Mouse (Mus musculus): ENCODE measurements around the gene Ccr10.

DNA sequence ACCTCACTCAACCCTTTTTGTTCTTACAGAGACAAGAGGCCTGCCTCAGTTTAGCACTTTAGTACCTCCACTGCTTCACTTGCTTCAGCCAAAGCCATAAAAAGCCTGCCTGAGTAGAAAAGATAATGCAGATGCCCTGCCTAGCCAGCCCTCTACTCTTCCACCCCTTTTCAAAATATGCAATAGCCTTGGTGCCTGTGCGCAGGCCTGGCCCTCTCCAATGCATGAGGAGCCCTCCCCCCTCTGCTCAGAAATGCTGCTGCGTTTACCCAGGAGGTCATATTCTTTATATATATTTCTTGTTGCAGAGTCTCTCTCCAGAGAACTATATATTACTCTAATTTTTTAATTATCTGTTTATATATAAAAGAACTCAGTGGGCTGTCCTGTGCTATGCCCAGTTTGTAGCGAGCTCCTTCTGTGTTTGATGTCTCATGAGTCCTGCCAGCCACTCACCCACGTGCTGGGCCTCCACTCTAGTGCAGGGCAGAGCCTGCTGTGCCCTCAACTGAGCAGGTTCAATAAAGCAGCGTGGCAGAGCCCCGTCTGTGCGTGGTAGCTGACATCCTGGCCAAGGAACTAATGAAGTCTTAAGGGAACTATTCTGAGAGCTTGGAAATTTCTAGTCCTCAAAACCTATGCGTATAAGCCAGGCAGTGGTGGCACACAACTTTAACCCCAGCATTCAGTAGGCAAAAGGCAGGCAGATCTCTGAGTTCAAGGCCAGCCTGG lies 15.1 kb upstream of the Ccr10 start:
- no peak for TF ChIP-seq CTCF (IDR thresholded peaks at IDR 0.05; ENCODE audit: low read depth)
- TF ChIP-seq EP300 (optimal IDR thresholded peaks at IDR 0.05), result no peak
